Mouse (Mus musculus): ENCODE results near the gene Ppp1r16b. TPM values are rescaled to one million over a fixed set of nuclear protein-coding genes. Genes with fewer than 3 reads are reported as not detected.

Ppp1r16b gene
- polyA plus RNA-seq, 1 experiment from 2014 or later, result 33.3 TPM

DNA sequence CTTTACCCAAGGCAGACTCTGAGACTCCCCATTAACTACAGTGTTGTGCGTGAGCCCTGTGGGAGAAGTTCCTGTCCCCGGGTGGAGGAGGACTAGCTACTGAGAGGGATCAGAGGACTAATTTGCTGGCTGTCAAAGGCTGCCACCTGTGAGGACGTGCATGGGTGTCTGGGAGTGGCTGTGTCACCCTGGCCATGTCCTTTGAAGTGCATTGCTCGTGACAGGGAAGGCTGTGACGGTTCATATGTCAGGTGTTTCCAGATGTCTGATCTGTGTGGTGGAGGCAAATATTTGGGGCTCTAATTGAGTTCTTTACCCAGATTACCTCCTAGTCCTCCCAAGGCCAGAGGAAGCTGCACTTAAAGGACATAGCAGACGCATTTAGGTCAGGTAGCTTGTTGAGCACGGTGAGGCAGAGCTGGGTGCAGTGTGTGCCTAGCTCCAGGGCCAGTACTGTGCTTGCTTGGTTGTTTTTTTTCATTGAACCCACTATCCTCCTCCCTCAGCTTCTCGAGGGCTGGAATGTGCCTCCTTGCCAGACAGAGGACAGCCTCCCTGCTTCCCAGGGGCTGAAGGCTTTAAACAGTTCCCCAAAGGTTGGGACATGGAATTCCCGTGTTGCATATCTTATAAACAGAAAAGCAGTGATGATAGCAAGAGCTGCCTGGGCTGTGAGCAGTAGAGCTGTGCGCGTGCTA is 106.0 kb downstream of the Ppp1r16b start:
- 52% methylated on average over 11 of the region's 11 CpGs for WGBS
- no peaks in the 10 kb centered on the region for H3K36me3 ChIP-seq (ENCODE audit: control insufficient read depth, insufficient read depth)
- no peak overlapping the region for H3K9ac ChIP-seq (replicated peaks; ENCODE audit: low read depth, low read length)
- H3K27ac ChIP-seq (ENCODE audit: low read length), result no peak overlapping the region
- ATAC-seq, result no peak
- H3K4me2 ChIP-seq (ENCODE audit: low read length), result peak overlapping the region; percentile 99
- no peaks in the 10 kb centered on the region for H3K9me3 ChIP-seq (ENCODE audit: control insufficient read depth, low read length)
- H3K4me3 ChIP-seq (replicated peaks; ENCODE audit: low read length), result no peak overlapping the region
- H3K4me1 ChIP-seq (replicated peaks; ENCODE audit: control insufficient read depth, insufficient read depth, low read length), result peaks cover 46% of the 10 kb centered on the region
- no peaks in the 10 kb centered on the region for H3K27me3 ChIP-seq (replicated peaks; ENCODE audit: control insufficient read depth, insufficient read depth, low read length)

DNA sequence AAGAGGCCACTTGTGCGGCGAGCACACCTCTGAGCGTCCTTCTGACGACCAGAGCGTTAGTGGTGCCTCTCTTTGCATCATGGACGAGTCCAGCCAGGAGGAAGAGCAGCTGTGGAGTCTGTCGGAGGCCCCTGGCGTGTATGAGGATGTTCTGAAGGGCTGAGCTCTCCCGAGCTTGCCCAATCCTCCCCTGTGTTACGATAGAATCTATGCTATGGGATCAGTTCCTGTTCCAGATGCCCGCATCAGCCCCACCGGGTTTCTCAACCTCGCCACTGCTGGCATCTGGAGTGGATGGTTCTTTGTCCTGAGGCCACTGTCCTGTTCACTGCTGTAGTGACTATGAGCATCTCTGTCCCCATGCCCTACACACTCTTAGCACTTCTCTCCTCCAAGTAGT is 107.6 kb downstream of the Ppp1r16b start:
- peaks cover 52% of the 10 kb centered on the region for H3K4me1 ChIP-seq (replicated peaks; ENCODE audit: control insufficient read depth, insufficient read depth, low read length)

DNA sequence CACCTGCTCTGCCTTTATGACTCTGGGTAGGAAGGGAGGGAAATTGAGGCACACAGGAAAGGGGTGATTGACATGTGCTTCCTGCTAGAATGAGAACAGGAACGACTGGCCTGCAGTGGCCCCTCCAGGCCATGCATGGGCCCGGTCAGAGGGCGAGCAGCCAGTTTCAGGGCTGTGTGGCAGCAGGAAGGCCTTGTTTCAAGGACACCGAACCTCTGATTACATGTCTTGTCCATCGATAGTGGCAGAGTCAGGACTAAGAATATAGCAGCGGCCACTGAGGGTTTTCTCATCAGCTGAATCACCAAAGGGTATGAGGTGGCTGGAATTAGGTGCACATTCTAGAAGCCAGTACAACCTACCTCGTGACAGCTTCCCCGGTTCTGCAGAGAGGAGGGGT is 109.7 kb downstream of the Ppp1r16b start:
- WGBS, result 85% methylated on average over 8 of the region's 8 CpGs
- Histone ChIP-seq H3K36me3 (ENCODE audit: control insufficient read depth, insufficient read depth) (no peaks in the 10 kb centered on the region), H3K9me3 (ENCODE audit: control insufficient read depth, low read length) (no peaks in the 10 kb centered on the region), H3K4me2 (ENCODE audit: low read length) (no peak overlapping the region), H3K27ac (ENCODE audit: low read length) (no peak overlapping the region), H3K27me3 (replicated peaks; ENCODE audit: control insufficient read depth, insufficient read depth, low read length) (no peaks in the 10 kb centered on the region), H3K4me1 (replicated peaks; ENCODE audit: control insufficient read depth, insufficient read depth, low read length) (peaks cover 35% of the 10 kb centered on the region), H3K9ac (replicated peaks; ENCODE audit: low read depth, low read length) (no peak overlapping the region), H3K4me3 (replicated peaks; ENCODE audit: low read length) (no peak overlapping the region)
- ATAC-seq, result no peak

More for the DNA sequence above, 107.6 kb downstream of the Ppp1r16b start:
- H3K4me2 ChIP-seq (ENCODE audit: low read length), result no peak overlapping the region
- no peaks in the 10 kb centered on the region for H3K36me3 ChIP-seq (ENCODE audit: control insufficient read depth, insufficient read depth)
- 81% methylated on average over 13 of the region's 13 CpGs for WGBS
- no peak overlapping the region for H3K4me3 ChIP-seq (replicated peaks; ENCODE audit: low read length)
- H3K27ac ChIP-seq (ENCODE audit: low read length), result no peak overlapping the region
- no peaks in the 10 kb centered on the region for H3K9me3 ChIP-seq (ENCODE audit: control insufficient read depth, low read length)
- H3K9ac ChIP-seq (replicated peaks; ENCODE audit: low read depth, low read length), result no peak overlapping the region
- no peaks in the 10 kb centered on the region for H3K27me3 ChIP-seq (replicated peaks; ENCODE audit: control insufficient read depth, insufficient read depth, low read length)
- no peak for ATAC-seq

GRCm38 (mm10) chr2:158776716-158777115 is 111.5 kb downstream of the Ppp1r16b start:
- Histone ChIP-seq H3K9me3 (ENCODE audit: control insufficient read depth, low read length) (no peaks in the 10 kb centered on the region), H3K4me1 (replicated peaks; ENCODE audit: control insufficient read depth, insufficient read depth, low read length) (peaks cover 16% of the 10 kb centered on the region), H3K36me3 (ENCODE audit: control insufficient read depth, insufficient read depth) (no peaks in the 10 kb centered on the region), H3K9ac (replicated peaks; ENCODE audit: low read depth, low read length) (no peak overlapping the region), H3K27ac (ENCODE audit: low read length) (no peak overlapping the region), H3K4me3 (replicated peaks; ENCODE audit: low read length) (no peak overlapping the region), H3K4me2 (ENCODE audit: low read length) (no peak overlapping the region), H3K27me3 (replicated peaks; ENCODE audit: control insufficient read depth, insufficient read depth, low read length) (no peaks in the 10 kb centered on the region)
- WGBS, result 68% methylated on average over 4 of the region's 4 CpGs
- ATAC-seq, result no peak

- no peak for ATAC-seq
- no peaks in the 10 kb centered on the region for H3K27me3 ChIP-seq (replicated peaks; ENCODE audit: control insufficient read depth, insufficient read depth, low read length)
- H3K9me3 ChIP-seq (ENCODE audit: control insufficient read depth, low read length), result no peaks in the 10 kb centered on the region
- no peak overlapping the region for H3K9ac ChIP-seq (replicated peaks; ENCODE audit: low read depth, low read length)
- H3K4me2 ChIP-seq (ENCODE audit: low read length), result no peak overlapping the region
- no peaks in the 10 kb centered on the region for H3K36me3 ChIP-seq (ENCODE audit: control insufficient read depth, insufficient read depth)
- no peak overlapping the region for H3K27ac ChIP-seq (ENCODE audit: low read length)
- peaks cover 14% of the 10 kb centered on the region; the same call in 1 of the 2 replicates for H3K4me1 ChIP-seq (replicated peaks; ENCODE audit: control insufficient read depth, insufficient read depth, low read length)
- no peak overlapping the region for H3K4me3 ChIP-seq (replicated peaks; ENCODE audit: low read length)
- WGBS, result 80% methylated on average over 6 of the region's 6 CpGs
Measured at GRCm38 (mm10) chr2:158777490-158777889, 112.3 kb downstream of the Ppp1r16b start.

GRCm38 (mm10) chr2:158778349-158778748 is 113.2 kb downstream of the Ppp1r16b start:
- H3K27me3 ChIP-seq (replicated peaks; ENCODE audit: control insufficient read depth, insufficient read depth, low read length), result no peaks in the 10 kb centered on the region
- peaks cover 10% of the 10 kb centered on the region; the same call in 1 of the 2 replicates for H3K4me1 ChIP-seq (replicated peaks; ENCODE audit: control insufficient read depth, insufficient read depth, low read length)
- H3K27ac ChIP-seq (ENCODE audit: low read length), result no peak overlapping the region
- 82% methylated on average over 7 of the region's 7 CpGs for WGBS
- H3K9ac ChIP-seq (replicated peaks; ENCODE audit: low read depth, low read length), result no peak overlapping the region
- H3K4me2 ChIP-seq (ENCODE audit: low read length), result no peak overlapping the region
- no peaks in the 10 kb centered on the region for H3K36me3 ChIP-seq (ENCODE audit: control insufficient read depth, insufficient read depth)
- no peaks in the 10 kb centered on the region for H3K9me3 ChIP-seq (ENCODE audit: control insufficient read depth, low read length)
- no peak for ATAC-seq
- H3K4me3 ChIP-seq (replicated peaks; ENCODE audit: low read length), result no peak overlapping the region

GRCm38 (mm10) chr2:158781126-158781525 is 115.9 kb downstream of the Ppp1r16b start:
- H3K9me3 ChIP-seq (ENCODE audit: control insufficient read depth, low read length), result no peaks in the 10 kb centered on the region
- H3K4me1 ChIP-seq (replicated peaks; ENCODE audit: control insufficient read depth, insufficient read depth, low read length), result peaks cover 10% of the 10 kb centered on the region; the same call in 1 of the 2 replicates
- ATAC-seq, result no peak
- 92% methylated on average over 7 of the region's 7 CpGs for WGBS
- H3K27ac ChIP-seq (ENCODE audit: low read length), result no peak overlapping the region
- no peak overlapping the region for H3K9ac ChIP-seq (replicated peaks; ENCODE audit: low read depth, low read length)
- H3K4me3 ChIP-seq (replicated peaks; ENCODE audit: low read length), result no peak overlapping the region
- no peaks in the 10 kb centered on the region for H3K27me3 ChIP-seq (replicated peaks; ENCODE audit: control insufficient read depth, insufficient read depth, low read length)
- H3K36me3 ChIP-seq (ENCODE audit: control insufficient read depth, insufficient read depth), result no peaks in the 10 kb centered on the region
- H3K4me2 ChIP-seq (ENCODE audit: low read length), result no peak overlapping the region

- 55% methylated on average over 14 of the region's 14 CpGs for WGBS
Measured at GRCm38 (mm10) chr2:158786927-158787795, 122.0 kb downstream of the Ppp1r16b start.

DNA sequence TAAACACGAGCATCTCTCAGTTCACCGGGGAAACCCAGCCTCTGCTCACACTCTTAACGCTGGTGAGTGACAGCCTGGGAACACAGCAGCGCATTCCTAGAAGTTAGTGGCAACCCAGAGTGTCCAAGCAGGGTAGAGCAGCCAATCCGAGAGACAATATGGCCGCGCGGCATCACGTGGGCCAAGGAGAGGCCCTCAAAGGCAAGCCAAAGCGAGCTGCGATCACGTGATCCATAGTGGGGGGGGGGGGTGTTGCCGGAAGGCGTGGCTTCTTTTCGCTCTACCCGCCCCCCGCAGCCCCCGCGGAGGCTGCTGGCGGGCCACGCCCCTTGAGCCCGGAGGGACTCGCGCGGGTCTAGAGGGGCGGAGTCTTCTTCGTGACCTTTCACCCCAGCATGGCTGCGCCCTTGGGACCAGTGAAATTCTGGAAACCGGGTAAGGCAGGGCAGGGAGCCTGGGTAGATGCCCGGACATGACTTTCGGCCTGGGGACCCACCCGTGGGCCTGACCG is 129.4 kb downstream of the Ppp1r16b start, which contains the start of gene Dhx35:
TSS of gene Dhx35 (plus strand) at position 314 of the 511 bp plus-strand sequence.
- WGBS, result under 1% methylated on average over 32 of the region's 33 CpGs
- peak; percentile 99 for ATAC-seq
- H3K4me1 ChIP-seq (replicated peaks; ENCODE audit: control insufficient read depth, insufficient read depth, low read length), result peaks cover 16% of the 10 kb centered on the region

More at GRCm38 (mm10) chr2:158786927-158787795, 122.0 kb downstream of the Ppp1r16b start:
- Histone ChIP-seq H3K9ac (replicated peaks; ENCODE audit: low read depth, low read length) (no peak overlapping the region), H3K36me3 (ENCODE audit: control insufficient read depth, insufficient read depth) (no peaks in the 10 kb centered on the region), H3K27me3 (replicated peaks; ENCODE audit: control insufficient read depth, insufficient read depth, low read length) (no peaks in the 10 kb centered on the region), H3K4me3 (replicated peaks; ENCODE audit: low read length) (no peak overlapping the region), H3K27ac (ENCODE audit: low read length) (no peak overlapping the region), H3K4me2 (ENCODE audit: low read length) (no peak overlapping the region), H3K4me1 (replicated peaks; ENCODE audit: control insufficient read depth, insufficient read depth, low read length) (no peaks in the 10 kb centered on the region), H3K9me3 (ENCODE audit: control insufficient read depth, low read length) (no peaks in the 10 kb centered on the region)
- ATAC-seq, result no peak

More for the DNA sequence above, 129.4 kb downstream of the Ppp1r16b start, which contains the start of gene Dhx35:
- Histone ChIP-seq H3K27ac (ENCODE audit: low read length) (peak within 1 kb of the TSS; percentile 74), H3K27me3 (replicated peaks; ENCODE audit: control insufficient read depth, insufficient read depth, low read length) (no peaks in the 10 kb centered on the region), H3K9ac (replicated peaks; ENCODE audit: low read depth, low read length) (peak within 1 kb of the TSS; percentile 79), H3K9me3 (ENCODE audit: control insufficient read depth, low read length) (no peaks in the 10 kb centered on the region), H3K36me3 (ENCODE audit: control insufficient read depth, insufficient read depth) (no peaks in the 10 kb centered on the region), H3K4me3 (replicated peaks; ENCODE audit: low read length) (peak within 1 kb of the TSS; percentile 90), H3K4me2 (ENCODE audit: low read length) (peak within 1 kb of the TSS; percentile 79)

Measured in forebrain, embryonic 16.5 days (tissue).